Mouse (Mus musculus) liver, postnatal 0 days (tissue): ENCODE results near the gene Plekhg1.

ENCODE experiments used
- CTCF ChIP-seq: sonication (generic); IDR thresholded peaks from 2 replicates; pipeline ENCODE4 v1.5.1; 2016; ENCODE audit warnings: antibody characterized with exemption, low read depth
- EP300 ChIP-seq: IDR thresholded peaks from 2 replicates; pipeline ENCODE4 v1.6.1; 2016; ENCODE audit warnings: antibody characterized with exemption, low read depth, mild to moderate bottlenecking

DNA sequence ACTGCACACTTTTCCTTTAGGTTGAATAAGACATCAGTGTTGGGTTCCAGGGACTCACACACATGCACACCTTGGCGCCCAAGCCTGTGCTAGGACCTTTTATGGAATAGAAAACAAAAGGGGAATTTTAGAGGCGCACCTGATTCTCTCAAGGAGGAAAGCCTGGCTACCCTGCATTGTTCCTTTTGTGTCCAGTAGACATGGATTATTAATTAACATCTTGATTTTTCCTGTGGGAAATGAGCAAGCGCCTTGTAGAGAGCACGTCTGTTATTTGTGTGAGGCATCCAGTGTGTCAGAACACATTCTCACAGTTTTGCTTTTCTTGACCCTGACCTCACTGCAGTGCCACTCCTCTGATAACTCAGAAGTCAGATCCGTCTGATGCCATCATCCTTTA lies 21.8 kb downstream of the Plekhg1 start:
- TF ChIP-seq EP300, result no peak
- no peak for TF ChIP-seq CTCF
